Mouse (Mus musculus) cortical plate, adult 2 months (tissue): Measurements from ENCODE around the gene Gna11.

ENCODE experiments used
- CTCF ChIP-seq: fragments of 200-500 bp; IDR thresholded peaks from 2 replicates; pipeline ENCODE4 v1.5.1; 2011; ENCODE audit warnings: mild to moderate bottlenecking, control low read depth, low read length; ENCODE audit not compliant: insufficient read depth; ENCODE audit errors: extremely low read depth
- POLR2A ChIP-seq: fragments of 200-500 bp; IDR thresholded peaks from 2 replicates; pipeline ENCODE4 v1.6.1; 2011; ENCODE audit warnings: mild to moderate bottlenecking, low read length, control low read depth; ENCODE audit not compliant: insufficient read depth; ENCODE audit errors: extremely low read depth

DNA sequence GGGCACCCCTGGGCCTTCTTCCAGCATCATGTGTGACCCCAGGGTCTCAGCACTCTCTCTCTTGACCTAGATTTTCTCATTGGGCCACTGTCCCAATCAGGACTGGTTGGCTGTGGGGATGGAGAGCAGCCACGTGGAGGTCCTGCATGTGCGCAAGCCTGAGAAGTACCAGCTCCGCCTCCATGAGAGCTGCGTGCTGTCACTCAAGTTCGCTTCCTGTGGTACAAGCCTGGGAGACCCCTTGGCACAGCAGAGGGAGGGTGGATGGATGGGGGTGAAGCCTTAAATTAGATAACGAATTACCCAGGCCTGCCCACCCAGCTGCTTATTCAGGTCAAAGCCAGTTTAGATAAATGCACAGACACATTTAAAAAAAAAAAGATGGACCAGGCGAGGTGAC lies 43.7 kb upstream of the Gna11 start:
- TF ChIP-seq CTCF (no peak), POLR2A (no peak)
